Mouse (Mus musculus): Measurements from ENCODE around the gene Bscl2. TPM values are rescaled to one million over a fixed set of nuclear protein-coding genes. Genes with fewer than 3 reads are reported as not detected.
"Not testable (repeated sequence)": the region's sequence is repeated elsewhere in the genome, so short reads cannot be mapped to it uniquely, and the experiment has no call there.

Bscl2 gene
- polyA plus RNA-seq, 1 experiment from 2014 or later, result 55.3 TPM

- no peak overlapping the region for H3K4me2 ChIP-seq (ENCODE audit: low read depth)
- no peaks in the 10 kb centered on the region for H3K27me3 ChIP-seq (ENCODE audit: control insufficient read depth, insufficient read depth, low read length)
- H3K36me3 ChIP-seq (ENCODE audit: control insufficient read depth, insufficient read depth, low read length), result no peaks in the 10 kb centered on the region; the same call in 1 of the 2 replicates
- H3K27ac ChIP-seq (ENCODE audit: low read depth, low read length), result no peak overlapping the region
- 58% methylated on average over 10 of the region's 10 CpGs for WGBS
- H3K9me3 ChIP-seq (ENCODE audit: control insufficient read depth, low read length), result no peaks in the 10 kb centered on the region
- ATAC-seq (ENCODE audit: insufficient read depth, low FRiP score, low TSS enrichment), result no peak
- DNase-seq (ENCODE audit: low spot score), result no peak
- no peak overlapping the region for H3K4me3 ChIP-seq (ENCODE audit: low read depth, low read length)
- no peaks in the 10 kb centered on the region for H3K4me1 ChIP-seq (ENCODE audit: control insufficient read depth, insufficient read depth, low read length)
- H3K9ac ChIP-seq (ENCODE audit: low read length), result no peak overlapping the region
Measured at GRCm38 (mm10) chr19:8852236-8852928, 15.1 kb downstream of the Bscl2 start.

DNA sequence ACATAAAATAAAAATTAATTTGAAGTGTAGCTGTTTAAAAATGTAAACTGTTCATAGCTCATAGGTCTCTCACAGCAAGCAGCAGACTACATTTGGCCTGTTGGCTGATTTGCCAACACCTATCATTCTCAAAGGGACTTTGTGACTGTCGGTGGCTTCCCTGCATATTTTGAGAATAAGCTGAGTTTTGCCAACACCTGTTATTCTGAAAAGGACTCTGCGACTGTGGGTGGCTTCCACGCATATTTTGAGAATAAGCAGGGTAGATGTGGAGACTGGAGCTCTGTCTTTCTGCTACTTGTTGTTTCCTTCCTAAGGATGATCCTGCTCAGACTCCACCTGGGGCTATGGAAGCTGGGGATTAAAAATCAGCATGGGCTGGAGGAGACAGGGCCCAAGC, 15.8 kb downstream of the Bscl2 start:
- DNase-seq (ENCODE audit: low spot score), result no peak
- Histone ChIP-seq H3K27ac (ENCODE audit: low read depth, low read length) (no peak overlapping the region), H3K9me3 (ENCODE audit: control insufficient read depth, low read length) (no peaks in the 10 kb centered on the region), H3K36me3 (ENCODE audit: control insufficient read depth, insufficient read depth, low read length) (no peaks in the 10 kb centered on the region; the same call in 1 of the 2 replicates), H3K4me2 (ENCODE audit: low read depth) (no peak overlapping the region), H3K27me3 (ENCODE audit: control insufficient read depth, insufficient read depth, low read length) (no peaks in the 10 kb centered on the region), H3K9ac (ENCODE audit: low read length) (no peak overlapping the region), H3K4me3 (ENCODE audit: low read depth, low read length) (no peak overlapping the region), H3K4me1 (ENCODE audit: control insufficient read depth, insufficient read depth, low read length) (no peaks in the 10 kb centered on the region)
- no peak for ATAC-seq (ENCODE audit: insufficient read depth, low FRiP score, low TSS enrichment)
- 85% methylated on average over 3 of the region's 3 CpGs for WGBS

DNA sequence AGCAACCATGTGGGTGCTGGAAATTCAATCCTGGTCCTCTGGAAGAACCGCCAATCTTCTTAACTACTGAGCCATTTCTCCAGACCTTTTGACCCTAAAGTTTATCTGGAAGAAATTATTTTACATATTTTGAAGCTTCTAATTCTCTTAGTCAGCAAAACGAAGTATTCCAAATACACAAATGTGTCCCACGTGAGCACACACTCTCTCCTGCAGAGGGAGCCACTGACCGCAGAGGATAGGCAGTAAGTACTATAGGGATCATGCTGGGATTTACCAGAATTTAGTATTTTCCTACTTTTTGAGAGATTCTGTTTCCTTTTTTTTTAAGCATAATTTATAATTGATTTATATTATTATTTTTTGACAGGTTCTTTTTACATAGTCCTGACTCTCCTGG, 20.4 kb downstream of the Bscl2 start:
- H3K27ac ChIP-seq (ENCODE audit: low read depth, low read length), result no peak overlapping the region
- H3K4me2 ChIP-seq (ENCODE audit: low read depth), result no peak overlapping the region
- ATAC-seq (ENCODE audit: insufficient read depth, low FRiP score, low TSS enrichment) (no peak), DNase-seq (ENCODE audit: low spot score) (peak; percentile 45)
- no peaks in the 10 kb centered on the region for H3K9me3 ChIP-seq (ENCODE audit: control insufficient read depth, low read length)
- no peaks in the 10 kb centered on the region for H3K4me1 ChIP-seq (ENCODE audit: control insufficient read depth, insufficient read depth, low read length)
- H3K4me3 ChIP-seq (ENCODE audit: low read depth, low read length), result no peak overlapping the region
- no peak overlapping the region for H3K9ac ChIP-seq (ENCODE audit: low read length)
- H3K36me3 ChIP-seq (ENCODE audit: control insufficient read depth, insufficient read depth, low read length), result no peaks in the 10 kb centered on the region
- 53% methylated on average over 4 of the region's 4 CpGs for WGBS
- H3K27me3 ChIP-seq (ENCODE audit: control insufficient read depth, insufficient read depth, low read length), result no peaks in the 10 kb centered on the region

DNA sequence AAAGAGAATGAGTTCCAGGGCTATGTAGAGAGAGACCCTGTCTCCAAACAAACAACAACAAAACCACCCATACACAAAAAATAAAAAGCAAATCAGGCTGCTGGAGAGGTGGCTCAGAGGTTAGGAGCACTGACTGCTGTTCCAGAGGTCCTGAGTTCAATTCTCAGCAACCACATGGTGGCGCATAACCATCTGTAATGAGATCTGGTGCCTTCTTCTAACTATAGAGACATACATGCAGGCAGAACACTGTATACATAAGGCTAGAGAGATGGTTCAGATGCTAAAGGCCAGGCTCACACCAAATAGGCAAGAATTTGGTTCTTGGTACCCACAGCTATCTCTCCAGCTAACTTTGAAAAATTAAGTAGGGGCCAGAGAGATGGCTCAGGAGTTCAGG, 21.8 kb downstream of the Bscl2 start:
- no peaks in the 10 kb centered on the region for H3K27me3 ChIP-seq (ENCODE audit: control insufficient read depth, insufficient read depth, low read length)
- H3K9me3 ChIP-seq (ENCODE audit: control insufficient read depth, low read length), result no peaks in the 10 kb centered on the region
- H3K4me3 ChIP-seq (ENCODE audit: low read depth, low read length), result no peak overlapping the region
- H3K4me1 ChIP-seq (ENCODE audit: control insufficient read depth, insufficient read depth, low read length), result no peaks in the 10 kb centered on the region
- 19% methylated on average over 1 of the region's 1 CpGs for WGBS
- DNase-seq (ENCODE audit: low spot score), result no peak
- H3K36me3 ChIP-seq (ENCODE audit: control insufficient read depth, insufficient read depth, low read length), result no peaks in the 10 kb centered on the region
- no peak overlapping the region for H3K4me2 ChIP-seq (ENCODE audit: low read depth)
- no peak overlapping the region for H3K9ac ChIP-seq (ENCODE audit: low read length)
- ATAC-seq (ENCODE audit: insufficient read depth, low FRiP score, low TSS enrichment), result no peak
- H3K27ac ChIP-seq (ENCODE audit: low read depth, low read length), result no peak overlapping the region

DNA sequence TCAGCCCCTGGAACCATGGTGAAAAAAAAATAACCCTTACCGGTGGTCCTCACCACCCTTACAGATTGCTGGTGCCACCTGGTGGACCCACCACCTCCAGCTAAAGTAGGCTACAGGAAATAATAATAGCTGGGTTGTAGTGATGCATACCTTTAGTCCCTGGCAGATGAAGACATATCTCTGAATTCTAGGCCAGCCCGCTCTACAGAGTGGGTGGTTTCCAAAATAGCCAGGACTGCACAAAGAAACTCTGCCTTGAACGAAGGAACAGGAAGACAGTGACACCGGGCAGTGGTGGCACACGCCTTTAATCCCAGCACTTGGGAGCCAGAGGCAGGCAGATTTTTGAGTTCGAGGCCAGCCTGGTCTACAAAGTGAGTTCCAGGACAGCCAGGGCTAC, 27.0 kb downstream of the Bscl2 start:
- ATAC-seq (ENCODE audit: insufficient read depth, low FRiP score, low TSS enrichment) (no peak), DNase-seq (ENCODE audit: low spot score) (no peak)
- H3K9ac ChIP-seq (ENCODE audit: low read length), result no peak overlapping the region
- 87% methylated on average over 6 of the region's 6 CpGs for WGBS
- no peak overlapping the region for H3K4me3 ChIP-seq (ENCODE audit: low read depth, low read length)
- H3K27ac ChIP-seq (ENCODE audit: low read depth, low read length), result no peak overlapping the region
- H3K9me3 ChIP-seq (ENCODE audit: control insufficient read depth, low read length), result no peaks in the 10 kb centered on the region
- no peaks in the 10 kb centered on the region for H3K27me3 ChIP-seq (ENCODE audit: control insufficient read depth, insufficient read depth, low read length)
- no peaks in the 10 kb centered on the region for H3K4me1 ChIP-seq (ENCODE audit: control insufficient read depth, insufficient read depth, low read length)
- H3K36me3 ChIP-seq (ENCODE audit: control insufficient read depth, insufficient read depth, low read length), result no peaks in the 10 kb centered on the region
- no peak overlapping the region for H3K4me2 ChIP-seq (ENCODE audit: low read depth)

- not testable (repeated sequence) for H3K4me2 ChIP-seq (ENCODE audit: low read depth); H3K9me3 ChIP-seq (ENCODE audit: control insufficient read depth, low read length); H3K4me3 ChIP-seq (ENCODE audit: low read depth, low read length); ATAC-seq (ENCODE audit: insufficient read depth, low FRiP score, low TSS enrichment); DNase-seq (ENCODE audit: low spot score); H3K27ac ChIP-seq (ENCODE audit: low read depth, low read length); H3K4me1 ChIP-seq (ENCODE audit: control insufficient read depth, insufficient read depth, low read length); H3K27me3 ChIP-seq (ENCODE audit: control insufficient read depth, insufficient read depth, low read length)
- H3K9ac ChIP-seq (ENCODE audit: low read length), result 0 out of 2 replicates have a peak overlapping the region, but pooled peaks have one; percentile 44
- H3K36me3 ChIP-seq (ENCODE audit: control insufficient read depth, insufficient read depth, low read length), result peaks cover 12% of the 10 kb centered on the region
- 81% methylated on average over 3 of the region's 3 CpGs for WGBS
Measured at GRCm38 (mm10) chr19:8870381-8870780, 33.1 kb downstream of the Bscl2 start.

- Histone ChIP-seq H3K27me3 (ENCODE audit: control insufficient read depth, insufficient read depth, low read length) (no peaks in the 10 kb centered on the region), H3K4me3 (ENCODE audit: low read depth, low read length) (peak overlapping the region; percentile 100), H3K4me2 (ENCODE audit: low read depth) (peak overlapping the region; percentile 72), H3K9ac (ENCODE audit: low read length) (peak overlapping the region; percentile 44), H3K9me3 (ENCODE audit: control insufficient read depth, low read length) (no peaks in the 10 kb centered on the region), H3K36me3 (ENCODE audit: control insufficient read depth, insufficient read depth, low read length) (peaks cover 14% of the 10 kb centered on the region), H3K27ac (ENCODE audit: low read depth, low read length) (no peak overlapping the region; the same call in 1 of the 2 replicates), H3K4me1 (ENCODE audit: control insufficient read depth, insufficient read depth, low read length) (peaks cover 6% of the 10 kb centered on the region)
- ATAC-seq (ENCODE audit: insufficient read depth, low FRiP score, low TSS enrichment), result peak; percentile 48; the same call in 1 of the 2 replicates
- WGBS, result 67% methylated on average over 9 of the region's 9 CpGs
- DNase-seq (ENCODE audit: low spot score), result no peak
Measured at GRCm38 (mm10) chr19:8870838-8871237, 33.6 kb downstream of the Bscl2 start.

- Histone ChIP-seq H3K4me3 (ENCODE audit: low read depth, low read length) (peak within 1 kb of the TSS; percentile 100), H3K4me1 (ENCODE audit: control insufficient read depth, insufficient read depth, low read length) (peaks cover 6% of the 10 kb centered on the region), H3K9me3 (ENCODE audit: control insufficient read depth, low read length) (no peaks in the 10 kb centered on the region), H3K4me2 (ENCODE audit: low read depth) (peak within 1 kb of the TSS; percentile 72), H3K27me3 (ENCODE audit: control insufficient read depth, insufficient read depth, low read length) (no peaks in the 10 kb centered on the region), H3K9ac (ENCODE audit: low read length) (peak within 1 kb of the TSS; percentile 93), H3K27ac (ENCODE audit: low read depth, low read length) (peak within 1 kb of the TSS; percentile 70), H3K36me3 (ENCODE audit: control insufficient read depth, insufficient read depth, low read length) (peaks cover 14% of the 10 kb centered on the region)
- DNase-seq (ENCODE audit: low spot score) (peak; percentile 95), ATAC-seq (ENCODE audit: insufficient read depth, low FRiP score, low TSS enrichment) (peak; percentile 98)
- WGBS, result under 1% methylated on average over 59 of the region's 59 CpGs
Measured at GRCm38 (mm10) chr19:8871267-8872186, 34.3 kb downstream of the Bscl2 start, which contains the start of gene Ubxn1. TSS of gene Ubxn1 (plus strand) at chr19:8871496.

Measured in neural tube, embryonic 11.5 days (tissue).